ENCODE assay signal across 8 mouse cellular contexts in the genomic region with DNA sequence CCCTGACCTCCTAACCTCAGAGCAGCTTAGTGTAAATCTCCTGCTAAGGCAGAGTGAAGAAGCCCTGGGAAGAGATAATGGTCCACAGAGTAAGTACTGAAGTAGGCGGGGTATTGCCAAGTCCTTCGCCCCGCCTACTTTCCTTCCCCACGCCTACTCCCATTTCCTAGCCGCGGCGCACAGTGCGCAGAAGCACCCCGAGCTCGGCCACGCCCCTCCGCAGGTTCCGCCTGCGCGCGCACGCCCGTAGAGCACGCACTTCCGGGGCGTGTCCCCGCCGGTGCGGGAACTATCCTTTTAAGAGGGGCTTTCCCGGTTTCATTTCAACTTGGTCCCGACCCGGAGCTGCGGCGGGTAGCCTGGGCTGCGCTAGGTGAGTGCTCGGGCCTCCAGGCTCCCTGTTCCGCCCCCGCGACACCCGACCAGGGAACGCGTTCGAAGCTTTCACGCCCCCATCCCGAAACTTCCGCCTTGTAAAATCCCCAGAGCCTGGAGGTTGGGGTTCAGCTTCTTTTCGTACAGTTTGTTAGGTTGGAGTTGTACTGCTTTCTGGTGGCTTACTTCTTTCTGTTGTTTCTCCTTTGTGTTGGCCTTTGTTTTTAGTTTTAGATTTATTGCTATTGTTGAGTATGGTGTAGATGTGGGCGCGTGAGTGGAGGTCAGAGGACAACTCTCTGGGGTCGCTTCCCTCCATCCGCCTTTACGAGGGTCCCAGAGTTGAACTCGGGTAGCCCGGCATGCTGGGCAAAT. TPM values are rescaled to one million over a fixed set of nuclear protein-coding genes. Genes with fewer than 3 reads are reported as not detected.
DNase-seq lines count a peak whose midpoint lies in the region; ATAC-seq lines count a peak whose summit lies in the region.

A gene (plus strand): TSS at position 250 of the 750 bp plus-strand sequence.

- peak within 1 kb of the TSS; percentile 92 for H3K4me3 ChIP-seq in intestine, embryonic 14.5 days (ENCODE audit: low read depth, low read length)

- intact Hi-C loops in left cerebral cortex, postnatal 14 days (cut with DNase I): no loop called here

- H3K27ac ChIP-seq in intestine, embryonic 14.5 days (ENCODE audit: low read depth): peak within 1 kb of the TSS; percentile 69

- H3K4me1 ChIP-seq in intestine, embryonic 14.5 days (replicated peaks; ENCODE audit: control insufficient read depth, insufficient read depth, low read length): no peaks in the 10 kb centered on the region; the same call in 1 of the 2 replicates

- H3K9me3 ChIP-seq in intestine, embryonic 14.5 days (ENCODE audit: control insufficient read depth, low read length): no peaks in the 10 kb centered on the region

- WGBS in intestine, embryonic 14.5 days: under 1% methylated on average over 49 of the region's 49 CpGs

- H3K4me2 ChIP-seq in intestine, embryonic 14.5 days (ENCODE audit: low read length): peak within 1 kb of the TSS; percentile 65

- peak; percentile 97 for ATAC-seq in intestine, embryonic 14.5 days (replicated peaks; ENCODE audit: low FRiP score, low TSS enrichment, low read depth)

- peak; percentile 92 to 93 for DNase-seq in adrenal gland, adult 18-20 months (ENCODE audit: low spot score in 2 of 2)
- peak; percentile 98 for DNase-seq in embryo, embryonic 11 days
- DNase-seq in gastrocnemius, postnatal 25 days: peak; percentile 89
- DNase-seq in intestine, embryonic 14.5 days (ENCODE audit: low spot score): peak; percentile 96
- DNase-seq in left cerebral cortex, postnatal 14 days (ENCODE audit: low spot score in 2 of 2): peak; percentile 88 to 93
- peak; percentile 97 for DNase-seq in mesoderm, embryonic 11.5 days (ENCODE audit: low read depth, low spot score)
- peak; percentile 80 to 87 for DNase-seq in right cerebral cortex, postnatal 36 days (ENCODE audit: low spot score in 2 of 2)
- DNase-seq in yolk sac, embryonic 10.5 days (ENCODE audit: low spot score): peak; percentile 95

- no peaks in the 10 kb centered on the region for H3K27me3 ChIP-seq in intestine, embryonic 14.5 days (replicated peaks; ENCODE audit: control insufficient read depth, insufficient read depth, low read length)

- peak within 1 kb of the TSS; percentile 73 for H3K9ac ChIP-seq in intestine, embryonic 14.5 days (ENCODE audit: low read length)

- no peaks in the 10 kb centered on the region; the same call in 1 of the 2 replicates for H3K36me3 ChIP-seq in intestine, embryonic 14.5 days (ENCODE audit: control insufficient read depth, insufficient read depth, low read length)

RNA-seq across cellular contexts. Expression of the gene that starts here (rescaled TPM):
- 10 to 100 TPM; 30.7 to 33.1 TPM for total RNA-seq in adrenal gland, adult 18-20 months (2021)
- total RNA-seq in gastrocnemius, postnatal 25 days (2021): 10 to 100 TPM in 1 of 2 experiments, 1 to 10 TPM in 1; 9.7 to 10.7 TPM
- 59.5 and 65.3 TPM in 2 replicates for polyA plus RNA-seq in intestine, embryonic 14.5 days (2014; fragmentation: Nextera tagmentation; extraction: Ambion mirVana)
- 10 to 100 TPM; 11.0 to 14.4 TPM for total RNA-seq in left cerebral cortex, postnatal 14 days (2021)

Comparison
In these comparisons a context has a peak if more than half of its experiments do, and no peak if none do; other contexts are left out.
1. Peak in every context shown above with its lines: DNase-seq, ATAC-seq, H3K4me3 ChIP-seq and H3K27ac ChIP-seq.